Mouse (Mus musculus) hematopoietic stem cell, adult 5-6 weeks (primary cell): ENCODE data around the gene Otub2. TPM values are rescaled to one million over a fixed set of nuclear protein-coding genes. Genes with fewer than 3 reads are reported as not detected.
"Not testable (repeated sequence)": the region's sequence is repeated elsewhere in the genome, so short reads cannot be mapped to it uniquely, and the experiment has no call there.

Experiments used
- ATAC-seq, 2 experiments: fragments of 125-278 bp in 1 of 2; replicated peaks in 1 of 2; 2 replicates each; pipeline ENCODE4 v1.8.0; 2016 to 2017; ENCODE audit warnings: inconsistent platforms in 2 of 2, mild to moderate bottlenecking in 2 of 2, moderate number of reproducible peaks in 2 of 2, low read depth in 1 of 2, moderate TSS enrichment in 1 of 2; ENCODE audit not compliant: low FRiP score in 2 of 2, poor library complexity in 2 of 2, severe bottlenecking in 2 of 2, insufficient read depth in 1 of 2, low TSS enrichment in 1 of 2
- total RNA-seq: library from RNA; stranded (forward); fragments of 172-1452, 232-1000 nt; gene quantifications from 2 replicates; pipeline ENCODE4 v1.2.3, GENCODE M21; 2017

Otub2 gene
- total RNA-seq, 1 experiment from 2014 or later = 5.2 TPM

DNA sequence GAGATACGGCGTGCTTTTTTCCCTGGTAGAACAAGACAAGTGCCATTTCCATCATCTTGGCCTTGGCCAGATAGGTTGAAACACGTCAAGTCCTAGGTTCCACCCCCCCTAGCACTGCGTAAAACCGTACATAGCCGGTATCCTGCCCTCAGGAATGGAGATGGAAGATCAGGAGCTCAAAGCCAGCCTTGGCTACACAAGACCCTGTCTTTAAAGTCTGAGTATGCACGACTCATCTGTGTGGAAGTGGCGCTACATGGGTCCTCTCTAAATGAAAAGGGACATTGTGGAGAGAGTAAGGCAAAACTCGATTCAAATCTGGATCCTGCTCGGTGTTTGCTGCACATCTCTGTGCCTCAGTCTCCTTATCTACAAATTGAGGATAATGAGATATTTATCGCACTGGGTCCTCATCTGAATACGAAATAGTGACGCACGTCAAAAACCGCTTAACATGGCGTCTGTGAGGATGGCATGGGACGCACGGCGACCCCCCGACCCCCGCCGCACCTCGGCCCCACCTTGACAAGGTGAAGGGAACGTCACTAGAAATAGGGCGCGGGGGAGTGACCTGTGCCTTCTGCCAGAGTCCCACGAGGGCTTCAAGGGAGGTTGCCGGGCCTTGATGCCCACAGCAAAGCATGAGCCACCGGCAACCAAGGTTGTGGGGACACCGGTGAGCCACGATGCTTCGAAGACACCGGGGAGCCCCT, 36.7 kb downstream of the Otub2 start:
- ATAC-seq = peak in 1 of 2 experiments; percentile 18; a peak in 2 of 4 replicates

DNA sequence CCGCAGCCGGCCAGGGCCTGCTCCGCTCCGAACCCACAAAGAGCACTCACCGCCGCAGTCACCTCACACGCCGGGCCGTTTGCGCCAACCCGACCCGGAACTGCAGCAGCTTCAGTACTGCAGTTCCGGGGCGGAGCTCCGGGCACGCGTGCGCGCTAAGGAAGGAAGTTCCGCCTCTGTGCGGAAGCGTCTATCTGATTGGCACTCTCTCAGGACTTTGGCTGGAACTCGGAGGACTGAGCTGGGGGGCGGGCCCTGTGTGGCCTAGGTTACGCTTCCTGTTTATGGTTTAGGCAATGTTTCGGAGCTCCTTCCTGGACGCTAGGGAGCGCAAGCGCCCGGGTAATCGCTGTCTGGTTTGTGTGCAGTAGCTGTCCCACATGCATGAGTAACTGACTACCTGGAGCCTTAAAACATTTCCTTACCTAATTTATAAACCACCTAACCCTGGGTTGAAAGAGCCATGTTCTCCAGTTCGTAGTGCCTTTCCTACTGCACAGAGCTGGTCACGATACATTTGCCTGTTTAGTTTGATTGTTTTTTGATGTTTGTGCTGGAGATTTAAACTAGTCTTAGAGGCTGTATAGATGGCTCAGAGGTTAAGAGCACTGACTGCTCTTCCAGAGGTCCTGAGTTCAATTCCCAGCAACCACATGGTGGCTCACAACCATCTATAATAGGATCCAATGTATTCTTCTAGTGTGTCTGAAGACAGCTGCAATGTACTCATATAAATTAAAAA, 37.4 kb downstream of the Otub2 start, which contains the start of gene Ddx24:
TSS of gene Ddx24 (minus strand) at position 102 of the 742 bp plus-strand sequence.
- ATAC-seq = peak; percentile 100

DNA sequence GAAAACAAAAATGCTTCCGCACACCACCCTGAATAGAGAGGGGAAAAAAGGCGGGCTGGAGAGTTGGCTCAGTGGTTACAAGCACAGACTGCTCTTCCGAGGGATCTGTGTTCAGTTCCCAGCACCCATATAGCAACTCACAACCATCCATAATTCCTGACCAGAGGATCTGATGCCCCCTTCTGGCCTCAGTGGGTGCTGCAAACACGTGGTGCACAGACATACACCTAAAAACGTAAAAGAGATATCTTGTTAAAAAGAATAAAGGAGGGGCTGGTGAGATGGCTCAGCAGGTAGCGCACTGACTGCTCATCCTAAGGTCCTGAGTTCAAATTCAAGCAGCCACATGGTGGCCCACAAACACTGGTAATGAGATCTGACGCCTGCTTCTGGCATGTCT, 38.2 kb downstream of the Otub2 start:
- ATAC-seq = no peak

DNA sequence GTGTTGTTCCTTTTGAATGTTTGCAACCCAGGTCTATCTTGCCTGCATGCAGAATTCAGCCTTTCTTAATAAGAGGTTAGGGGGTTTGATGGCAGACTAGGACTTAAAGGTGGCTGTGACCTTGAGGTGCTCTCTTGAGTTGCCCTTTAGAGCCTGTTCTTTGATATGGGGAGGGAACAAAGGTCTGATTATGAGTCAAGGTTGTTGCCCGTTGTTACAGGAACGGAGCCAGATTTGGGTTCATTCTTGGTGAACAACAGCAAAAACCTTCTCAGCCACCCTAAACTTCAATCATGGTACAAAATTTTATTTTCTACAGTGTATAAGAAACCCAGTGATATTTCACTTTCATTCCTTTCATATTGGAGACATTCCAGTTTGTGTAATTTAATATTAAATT, 44.9 kb downstream of the Otub2 start:
- ATAC-seq = no peak

DNA sequence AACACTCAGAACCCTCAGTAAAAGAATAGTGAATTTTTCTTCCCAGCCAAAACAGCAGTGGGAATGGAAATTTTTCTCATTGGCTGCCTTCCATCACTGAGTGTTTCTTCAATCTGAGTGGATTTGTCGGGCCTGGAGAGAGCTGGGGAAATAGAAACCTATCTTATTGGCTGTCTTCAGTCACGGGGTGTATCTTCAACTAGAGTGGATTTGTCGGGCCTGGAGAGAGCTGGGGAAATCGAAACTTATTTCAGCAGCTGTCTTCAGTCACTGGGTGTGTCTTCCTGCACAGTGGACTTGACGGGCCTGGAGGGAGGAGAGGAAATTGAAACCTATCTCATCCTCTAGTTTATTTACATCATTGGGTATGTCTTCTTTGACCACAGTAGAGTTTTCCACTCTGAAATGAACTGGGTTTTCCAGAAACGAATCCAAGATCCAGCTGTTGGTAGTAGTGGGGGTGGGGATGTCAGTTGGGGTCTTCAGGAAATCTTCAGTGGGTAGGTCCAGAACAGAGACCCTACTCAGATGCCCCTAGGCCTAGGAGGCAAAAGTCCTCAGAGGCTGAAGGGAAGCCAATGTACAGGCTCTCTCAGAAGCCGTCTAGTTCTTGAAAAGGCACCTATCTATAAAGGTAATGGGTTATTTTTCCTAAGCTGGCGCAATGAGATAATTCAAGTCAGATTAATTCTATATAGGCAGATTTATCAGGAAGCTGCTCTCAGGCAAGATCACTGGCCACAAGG, 45.7 kb downstream of the Otub2 start, which contains the start of gene Ifi27:
TSS of gene Ifi27 (plus strand) at position 226 of the 746 bp plus-strand sequence.
- ATAC-seq = peak; percentile 92 to 95

DNA sequence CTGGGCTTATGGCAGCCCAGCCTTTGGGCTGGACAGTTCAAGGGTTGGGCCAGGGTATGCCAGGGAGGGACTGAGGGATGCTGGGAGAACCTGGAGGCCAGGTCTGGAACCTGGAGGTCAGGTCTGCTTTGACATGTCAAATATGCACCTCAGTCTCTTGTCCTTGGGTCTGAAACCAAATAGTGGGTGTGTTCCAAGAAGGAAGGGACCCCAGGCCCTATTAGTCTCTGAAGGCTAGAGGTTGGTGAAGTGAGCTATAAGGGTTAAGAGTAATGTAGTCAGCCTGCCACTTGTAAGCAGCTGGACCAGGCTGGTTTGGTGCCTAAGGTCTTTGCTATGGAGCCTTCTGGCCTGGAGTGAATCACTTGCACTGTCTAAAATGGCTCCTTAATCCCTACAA, 46.4 kb downstream of the Otub2 start:
- ATAC-seq = no peak

DNA sequence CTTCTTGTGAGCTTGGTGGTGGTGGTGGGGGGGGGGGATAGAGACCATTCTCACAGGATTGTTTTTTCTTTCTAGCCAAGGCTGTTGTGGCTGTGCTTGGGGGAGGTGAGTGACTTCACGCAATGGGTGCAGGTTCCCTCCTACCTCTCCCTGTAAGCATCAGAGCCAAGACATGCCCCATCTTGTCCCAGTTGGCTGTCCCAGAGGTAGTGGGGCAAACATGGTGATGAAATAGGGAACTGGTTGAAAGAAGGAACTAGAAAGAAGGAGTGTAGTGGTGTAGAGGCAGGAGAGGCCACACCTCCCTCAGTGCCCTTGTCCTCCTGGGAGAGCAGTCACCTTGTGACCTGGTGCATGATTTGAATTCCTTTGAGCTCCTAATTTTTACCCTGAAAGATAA, 49.1 kb downstream of the Otub2 start:
- no peak for ATAC-seq

DNA sequence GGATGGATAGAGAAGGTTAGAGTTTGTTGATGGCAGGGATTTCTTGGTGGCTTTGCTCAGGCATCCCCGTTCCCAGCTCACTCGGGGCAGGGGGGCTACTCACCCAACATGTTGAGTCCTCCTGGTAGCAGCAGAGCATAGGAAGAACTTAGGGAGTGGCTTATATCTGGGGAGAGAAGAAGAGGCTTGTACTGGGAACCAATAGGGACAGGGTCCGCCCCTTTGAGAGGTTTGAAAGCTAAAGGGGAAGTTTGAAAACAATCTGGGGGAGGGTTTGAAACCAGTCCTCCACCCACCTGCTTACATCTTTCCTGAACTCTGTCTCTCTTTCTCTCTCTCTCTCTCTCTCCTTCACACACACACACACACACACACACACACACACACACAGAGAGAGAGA, 55.0 kb downstream of the Otub2 start, which contains the start of gene Ifi27l2a:
TSS of gene Ifi27l2a (minus strand) at position 157 of the 400 bp plus-strand sequence.
- peak; percentile 79 to 84 for ATAC-seq

DNA sequence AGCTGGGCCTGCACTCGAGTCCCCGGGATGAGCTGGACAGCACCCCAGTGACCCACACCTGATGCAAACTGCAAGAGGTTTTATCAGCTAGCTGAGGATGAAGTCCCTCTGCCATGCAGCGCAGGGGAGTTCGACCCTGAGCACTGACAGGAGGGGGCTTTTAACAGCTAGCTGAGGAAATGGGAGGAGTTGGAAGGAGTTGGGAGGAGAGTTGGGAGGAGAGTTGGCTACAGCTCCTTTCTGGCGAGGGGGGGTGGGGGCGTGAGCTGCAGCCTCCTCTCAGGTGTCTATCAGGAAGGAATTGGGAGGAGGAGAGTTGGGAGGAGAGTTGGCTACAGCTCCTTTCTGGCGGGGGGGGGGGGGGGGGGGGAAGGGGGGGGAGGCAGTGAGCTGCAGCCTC, 55.8 kb downstream of the Otub2 start:
- not testable (repeated sequence) for ATAC-seq

DNA sequence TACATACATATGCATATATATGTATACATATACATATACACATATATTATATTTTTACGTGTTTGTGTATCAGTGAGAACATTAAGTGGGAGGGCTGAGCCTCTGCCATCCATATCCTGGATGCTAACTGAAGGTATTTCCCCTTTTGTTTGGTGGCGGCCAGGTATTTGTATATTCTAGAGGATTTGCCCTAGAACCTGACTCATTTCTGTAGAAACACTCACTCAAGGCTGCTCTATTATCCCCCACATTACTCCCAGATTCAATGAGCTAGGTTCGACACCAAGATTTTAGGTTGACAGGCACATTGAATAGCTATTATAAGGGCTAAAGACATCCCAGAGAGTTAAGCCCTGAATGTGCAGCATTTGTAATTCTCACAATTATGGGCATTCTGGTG, 56.6 kb downstream of the Otub2 start:
- no peak for ATAC-seq

DNA sequence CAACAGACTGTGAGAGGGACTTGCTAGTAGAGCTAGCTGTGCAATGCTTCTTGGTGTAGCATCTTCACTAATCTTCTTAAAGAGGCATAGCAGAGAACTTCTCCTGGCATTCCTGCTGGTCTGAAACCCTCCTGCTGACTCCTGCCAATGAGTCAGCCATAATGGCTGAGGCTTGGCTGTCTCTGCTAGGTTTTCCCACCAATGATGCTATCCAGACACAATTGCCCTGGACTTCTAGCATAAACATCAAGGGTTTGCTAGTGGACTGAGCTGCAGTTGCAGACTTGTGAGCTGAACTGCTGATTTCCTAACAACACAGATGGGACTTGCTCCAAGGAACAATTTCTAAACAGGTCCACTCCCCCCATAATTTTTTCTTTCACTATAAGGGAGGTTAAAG, 64.9 kb downstream of the Otub2 start:
- ATAC-seq = no peak

Other genes starting within 250 kb of the Otub2 start
- gene Prima1, start 146.5 kb upstream of the Otub2 start, total RNA-seq = not detected in 2 replicates
- gene Fam181a, start 77.7 kb upstream of the Otub2 start, total RNA-seq = not detected in 2 replicates
- gene Asb2, start 32.7 kb upstream of the Otub2 start, total RNA-seq = 3.3 TPM in 1 of 2 replicates, not detected in the other
- gene 9330161L09Rik, start 19.1 kb downstream of the Otub2 start, total RNA-seq = 1.2 and 4.7 TPM in 2 replicates
- 129 and 149 TPM in 2 replicates for gene Ddx24, start 37.1 kb downstream of the Otub2 start, total RNA-seq
- gene Ifi27, start 45.5 kb downstream of the Otub2 start, total RNA-seq = 137 and 147 TPM in 2 replicates
- 25.4 and 57.7 TPM in 2 replicates for gene Ifi27l2a, start 55.0 kb downstream of the Otub2 start, total RNA-seq
- not detected in 2 replicates for gene Ifi27l2b, start 68.5 kb downstream of the Otub2 start, total RNA-seq
- gene Ppp4r4, start 143.6 kb downstream of the Otub2 start, total RNA-seq = 0.13 and 0.45 TPM in 2 replicates
- gene Serpina10, start 242.8 kb downstream of the Otub2 start, total RNA-seq = not detected in 2 replicates